Mouse (Mus musculus): ENCODE results near the gene Trim41.
"Not testable (repeated sequence)": the region's sequence is repeated elsewhere in the genome, so short reads cannot be mapped to it uniquely, and the experiment has no call there.

Trim41 gene

DNA sequence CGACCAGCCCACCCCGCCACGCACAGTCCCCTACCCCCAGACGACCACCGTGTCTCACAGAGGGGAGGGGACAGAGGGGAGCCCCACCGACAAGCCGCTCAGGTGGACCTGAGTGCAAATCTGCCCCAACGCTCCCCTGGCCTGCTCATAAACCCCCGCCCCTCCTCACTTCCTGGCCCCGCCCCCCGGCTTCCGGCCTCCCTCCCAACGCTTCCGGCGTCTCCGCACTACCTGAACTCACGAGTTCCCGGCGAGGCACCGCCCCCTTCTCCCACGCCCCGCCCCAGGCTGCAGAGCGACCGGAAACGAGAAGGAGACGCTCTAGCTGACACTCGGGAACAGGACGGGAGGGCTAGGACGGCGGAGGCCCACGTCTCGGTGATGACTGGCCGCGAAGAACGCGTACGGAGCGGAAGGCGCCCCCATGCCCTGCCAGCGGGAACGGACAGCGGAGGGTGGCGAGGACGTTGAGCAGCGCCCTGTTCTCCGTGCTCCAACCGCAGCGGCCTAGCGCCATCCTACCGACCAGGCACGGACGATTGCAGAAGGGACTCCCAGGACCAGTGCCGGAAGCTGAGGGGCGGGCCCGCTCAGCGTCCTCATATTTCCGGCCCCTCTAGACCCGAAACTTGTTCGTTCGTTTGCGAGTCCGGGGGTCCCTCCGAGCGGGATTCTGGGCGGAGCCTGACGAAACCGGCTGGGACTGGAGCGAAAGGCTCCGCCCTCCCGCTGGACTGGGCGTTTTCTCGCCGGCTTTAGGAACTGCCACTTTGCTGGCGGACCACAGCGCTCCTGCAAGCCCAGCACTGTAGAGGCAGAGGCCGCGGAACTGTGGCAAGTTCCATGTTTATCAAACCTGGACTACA is at the start of gene Trim41:
TSS of gene Trim41 (minus strand) at position 554 of the 866 bp plus-strand sequence.
- peak; percentile 100 for DNase-seq (ENCODE audit: low spot score in 2 of 2)

DNA sequence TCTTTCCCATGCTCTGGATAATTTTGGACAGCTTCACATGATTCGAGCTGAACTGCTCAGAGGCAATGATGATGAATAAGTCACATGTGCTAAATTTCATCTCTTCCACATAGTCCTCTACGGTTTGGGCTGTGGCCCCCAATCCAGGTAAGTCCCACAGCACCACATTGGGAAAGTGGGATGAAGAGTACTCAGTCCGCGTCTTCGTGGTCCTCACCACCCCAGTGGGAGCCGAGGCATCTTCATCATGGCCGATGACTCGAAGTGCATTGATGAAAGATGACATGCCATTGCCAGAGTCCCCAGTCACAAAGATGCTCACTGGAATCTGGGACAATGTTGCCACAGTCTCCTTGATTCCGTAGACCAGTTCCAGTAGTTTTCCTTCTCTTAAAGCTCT is 49.3 kb upstream of the Trim41 start:
- DNase-seq (ENCODE audit: low spot score in 2 of 2) = no peak

- no peak for DNase-seq (ENCODE audit: low spot score in 2 of 2)
Measured at GRCm38 (mm10) chr11:48863808-48864207, 46.7 kb upstream of the Trim41 start.

DNA sequence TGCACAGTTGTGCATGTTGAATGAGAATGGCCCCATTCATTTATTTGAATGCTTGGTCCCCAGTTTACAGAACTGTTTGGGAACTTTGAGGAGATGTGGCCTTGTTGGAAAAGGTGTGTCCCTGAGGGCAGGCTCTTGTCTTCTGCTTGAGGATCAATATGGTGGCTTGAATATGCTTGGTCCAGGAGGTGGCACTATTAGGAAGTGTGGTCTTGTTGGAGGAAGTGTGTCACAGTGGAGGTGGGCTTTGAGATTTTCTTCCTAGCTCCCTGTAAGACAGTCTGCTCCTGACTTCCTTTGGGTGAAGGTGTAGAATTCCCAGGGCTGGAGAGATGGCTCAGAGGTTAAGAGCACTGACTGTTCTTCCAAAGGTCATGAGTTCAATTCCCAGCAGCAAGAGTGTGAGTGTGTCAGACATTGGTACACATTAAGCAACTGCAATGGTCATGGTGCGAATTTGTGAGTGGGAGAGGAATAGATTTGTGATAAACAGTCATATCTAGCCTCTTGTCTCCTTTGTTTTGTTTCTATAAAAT is 45.7 kb upstream of the Trim41 start:
- no peak for DNase-seq (ENCODE audit: low spot score in 2 of 2)

GRCm38 (mm10) chr11:48859014-48859413 is 41.9 kb upstream of the Trim41 start:
- DNase-seq (ENCODE audit: low spot score in 2 of 2) = peak in 1 of 2 experiments; percentile 64

DNA sequence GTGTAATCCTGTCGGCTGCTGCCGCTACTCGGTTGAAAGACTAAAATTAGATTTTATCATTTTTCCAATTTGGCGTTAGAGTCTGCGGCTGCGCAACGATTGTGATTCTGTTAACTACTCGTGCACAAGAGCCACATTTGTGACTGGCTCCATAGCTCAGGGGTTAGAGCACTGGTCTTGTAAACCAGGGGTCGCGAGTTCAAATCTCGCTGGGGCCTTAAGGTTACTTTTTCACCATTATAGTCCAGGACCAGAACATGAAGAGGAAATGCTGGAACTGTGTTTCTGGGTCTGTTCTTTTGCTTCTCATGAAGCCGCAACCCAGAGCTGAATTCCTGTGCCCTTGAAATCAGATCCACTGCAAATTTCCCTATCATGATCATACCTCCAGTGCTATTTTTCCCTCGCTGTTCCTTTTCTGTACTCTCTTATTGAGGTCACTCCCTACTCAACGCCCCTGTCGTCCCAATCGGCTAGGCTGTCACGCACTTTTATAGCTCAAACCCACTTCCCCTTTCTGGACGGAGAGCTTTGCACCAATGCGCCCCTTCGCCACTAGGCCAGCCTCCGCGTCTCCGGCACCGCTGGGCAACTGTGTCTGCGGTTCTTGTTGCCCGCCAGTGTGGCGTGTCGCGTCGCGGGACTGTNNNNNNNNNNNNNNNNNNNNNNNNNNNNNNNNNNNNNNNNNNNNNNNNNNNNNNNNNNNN is 36.5 kb upstream of the Trim41 start:
- DNase-seq (ENCODE audit: low spot score in 2 of 2) = peak; percentile 78 to 85

- no peak for DNase-seq (ENCODE audit: low spot score in 2 of 2)
Measured at GRCm38 (mm10) chr11:48852624-48853473, 35.7 kb upstream of the Trim41 start.

GRCm38 (mm10) chr11:48852190-48852589 is 35.0 kb upstream of the Trim41 start:
- no peak for DNase-seq (ENCODE audit: low spot score in 2 of 2)

GRCm38 (mm10) chr11:48851270-48851995 is 34.3 kb upstream of the Trim41 start:
- DNase-seq (ENCODE audit: low spot score in 2 of 2) = no peak

GRCm38 (mm10) chr11:48850240-48850639 is 33.1 kb upstream of the Trim41 start:
- DNase-seq (ENCODE audit: low spot score in 2 of 2) = no peak

- no peak for DNase-seq (ENCODE audit: low spot score in 2 of 2)
Measured at GRCm38 (mm10) chr11:48846881-48847280, 29.7 kb upstream of the Trim41 start.

DNA sequence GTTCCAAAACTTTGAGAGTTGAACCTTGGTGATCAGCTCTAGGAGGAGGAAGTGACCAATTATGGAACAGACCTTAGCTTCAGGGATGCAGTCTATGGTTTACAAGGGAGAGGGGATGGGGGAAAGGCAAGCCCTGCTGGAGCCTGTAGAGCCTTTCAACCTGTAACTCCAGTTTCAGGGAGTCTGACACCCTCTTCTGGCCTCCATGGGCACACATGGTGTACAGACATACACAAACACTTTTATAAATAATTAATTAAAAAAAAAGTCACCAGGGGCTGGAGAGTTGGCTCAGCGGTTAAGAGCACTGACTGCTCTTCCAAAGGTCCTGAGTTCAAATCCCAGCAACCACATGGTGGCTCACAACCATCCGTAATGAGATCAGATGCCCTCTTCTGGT is 29.2 kb upstream of the Trim41 start:
- not testable (repeated sequence) for DNase-seq (ENCODE audit: low spot score in 2 of 2)

DNA sequence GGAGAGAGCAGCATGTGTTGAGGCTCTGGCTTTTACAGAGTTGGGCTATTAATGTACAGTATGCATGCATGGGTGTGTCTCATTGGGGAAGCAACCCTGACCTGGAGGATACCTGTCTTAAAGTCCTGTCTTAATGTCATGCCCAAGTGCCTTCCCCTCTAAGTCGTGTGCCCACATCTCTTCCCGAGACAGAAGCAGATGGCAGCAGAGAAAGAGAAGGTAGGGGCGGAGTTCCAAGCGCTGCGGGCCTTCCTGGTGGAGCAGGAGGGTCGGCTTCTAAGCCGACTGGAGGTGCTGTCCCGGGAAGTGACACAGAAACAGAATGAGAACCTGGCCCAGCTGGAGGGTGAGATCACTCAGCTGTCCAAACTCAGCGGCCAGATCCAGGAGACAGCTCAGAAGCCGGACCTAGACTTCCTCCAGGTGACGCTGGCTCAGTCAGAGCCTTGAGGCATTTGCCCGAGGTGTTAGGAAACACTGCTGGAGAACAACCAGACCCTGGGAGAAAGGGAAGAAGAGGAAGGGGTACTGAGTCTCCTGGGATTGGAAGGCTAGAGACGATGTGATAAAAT is 28.2 kb upstream of the Trim41 start:
- no peak for DNase-seq (ENCODE audit: low spot score in 2 of 2)

GRCm38 (mm10) chr11:48844309-48844708 is 27.2 kb upstream of the Trim41 start:
- no peak for DNase-seq (ENCODE audit: low spot score in 2 of 2)

- no peak for DNase-seq (ENCODE audit: low spot score in 2 of 2)
Measured at GRCm38 (mm10) chr11:48843202-48843601, 26.0 kb upstream of the Trim41 start.

DNA sequence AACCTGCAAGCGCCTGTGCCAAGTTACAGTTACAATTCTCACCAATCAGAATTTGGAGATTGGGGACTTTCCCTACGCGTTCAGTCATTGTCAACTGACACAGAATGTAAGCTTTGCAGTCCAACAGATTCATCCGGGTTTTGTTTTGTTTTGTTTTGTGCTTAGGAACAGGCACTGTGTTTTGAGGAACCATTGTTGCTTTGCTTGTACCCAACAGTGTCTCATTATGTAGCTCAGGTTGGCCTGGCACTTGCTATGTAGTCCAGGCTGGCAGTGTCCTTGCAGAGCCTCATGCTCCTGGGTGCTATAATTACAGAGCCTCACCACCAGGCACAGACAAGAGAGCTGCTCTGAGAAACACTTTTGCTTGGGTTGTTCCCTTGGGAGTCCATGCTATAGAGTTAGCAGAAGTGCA is 25.2 kb upstream of the Trim41 start:
- DNase-seq (ENCODE audit: low spot score in 2 of 2) = no peak

DNA sequence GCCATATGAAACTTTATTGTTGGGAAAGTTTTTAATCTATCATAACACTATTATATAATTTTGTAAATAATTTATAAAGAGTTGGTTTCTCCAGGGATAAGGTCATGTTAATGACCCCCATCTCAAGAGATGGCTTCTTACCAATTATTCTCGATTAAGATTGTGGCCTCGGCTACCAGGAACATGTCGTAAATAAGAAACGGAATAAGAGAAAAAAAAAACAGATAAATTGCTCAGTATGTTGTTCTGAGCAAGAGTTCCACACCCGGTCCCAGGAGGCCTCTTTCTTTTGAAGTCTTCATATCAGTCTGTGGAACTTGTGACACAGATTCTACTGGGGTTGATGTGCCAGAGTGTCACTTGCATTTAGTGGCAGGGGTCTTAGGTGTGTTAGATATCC is 24.1 kb upstream of the Trim41 start:
- no peak for DNase-seq (ENCODE audit: low spot score in 2 of 2)

- DNase-seq (ENCODE audit: low spot score in 2 of 2) = no peak
Measured at GRCm38 (mm10) chr11:48840805-48841204, 23.7 kb upstream of the Trim41 start.

DNA sequence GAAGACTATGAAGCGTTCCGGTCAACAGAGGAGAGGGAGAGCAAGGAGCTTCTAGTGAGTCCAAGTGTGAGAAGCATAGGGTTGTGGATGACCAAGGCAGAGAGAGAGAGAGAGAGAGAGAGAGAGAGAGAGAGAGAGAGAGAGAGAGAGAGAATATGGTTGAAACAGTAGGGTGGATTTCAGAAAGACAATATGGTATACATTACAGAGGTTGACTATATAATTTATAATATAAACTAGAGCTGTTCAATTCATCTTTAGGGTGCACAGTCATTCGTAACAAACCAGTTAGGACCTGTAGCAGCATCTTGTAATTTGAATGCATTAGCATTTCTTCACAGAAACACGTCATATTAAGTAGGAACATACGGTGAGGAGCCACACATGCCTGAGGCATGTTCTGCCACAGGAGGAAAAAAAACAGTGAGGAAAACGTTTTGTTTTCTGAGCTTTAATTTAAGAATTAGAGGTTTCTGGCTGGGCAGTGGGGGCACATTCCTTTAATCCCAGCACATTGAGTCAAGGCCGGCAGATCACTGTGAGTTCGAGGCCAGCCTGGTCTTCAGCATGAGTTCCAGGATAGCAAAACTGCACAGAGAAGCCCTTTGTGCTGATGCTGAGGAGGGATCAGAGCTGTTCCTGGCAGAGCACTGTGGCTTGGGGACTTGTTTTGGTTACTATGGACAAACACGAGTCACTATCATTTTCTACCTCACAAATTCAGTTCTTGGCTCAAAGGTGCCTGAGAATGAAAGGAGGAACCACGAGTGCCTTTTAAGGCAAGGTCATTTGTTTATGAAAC is 21.9 kb upstream of the Trim41 start:
- no peak for DNase-seq (ENCODE audit: low spot score in 2 of 2)

Data from thymus, postnatal 10 days (tissue).